Mouse (Mus musculus): Measurements from ENCODE around the gene Poc1a.

DNA sequence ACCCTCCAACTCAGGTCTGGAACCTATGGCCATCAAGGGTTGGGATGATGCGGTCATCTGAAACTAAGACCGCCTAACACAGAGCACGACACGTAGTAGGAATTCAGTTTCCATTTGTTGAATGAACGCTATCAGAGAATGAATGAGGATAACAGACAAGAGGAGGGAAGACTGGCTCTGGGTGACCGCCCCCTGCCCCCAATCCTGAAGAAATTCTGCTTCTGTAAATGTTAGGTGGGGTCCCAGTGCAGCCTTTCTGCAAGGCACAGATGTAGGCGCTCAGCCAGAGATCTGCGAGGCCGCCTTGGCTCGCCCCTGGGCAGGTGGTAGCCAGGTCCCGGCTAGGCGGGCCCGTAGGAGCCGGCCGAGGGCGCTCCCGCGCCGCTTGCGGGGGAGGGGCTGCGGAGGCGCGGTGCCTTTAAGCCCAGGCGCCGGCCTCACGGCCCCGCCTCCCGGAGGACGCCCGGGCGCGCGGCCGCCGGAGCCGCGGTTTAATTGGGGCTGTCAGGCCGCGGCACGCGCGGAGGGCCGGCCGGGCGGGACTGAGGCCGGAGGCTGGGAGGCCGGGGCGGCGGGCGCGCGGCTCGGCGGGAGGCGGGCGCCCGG is 87.4 kb downstream of the Poc1a start, which contains the start of gene Dusp7:
- peak; percentile 19; the same call in 1 of the 2 replicates for TF ChIP-seq POLR2A (IDR thresholded peaks at IDR 0.05; ENCODE audit: control insufficient read depth, low read depth, low read length)
- no peak for TF ChIP-seq CTCF (IDR thresholded peaks at IDR 0.05; ENCODE audit: control insufficient read depth, insufficient read depth, insufficient replicate concordance, low read depth, low read length)
